Mouse (Mus musculus): Measurements from ENCODE around the gene Ttc16. TPM values are rescaled to one million over a fixed set of nuclear protein-coding genes. Genes with fewer than 3 reads are reported as not detected.
A peak's percentile ranks its signal among the peaks of the same experiment; 100 is the strongest.

The Ttc16 gene
- polyA plus RNA-seq, 1 experiment, result 132 TPM

DNA sequence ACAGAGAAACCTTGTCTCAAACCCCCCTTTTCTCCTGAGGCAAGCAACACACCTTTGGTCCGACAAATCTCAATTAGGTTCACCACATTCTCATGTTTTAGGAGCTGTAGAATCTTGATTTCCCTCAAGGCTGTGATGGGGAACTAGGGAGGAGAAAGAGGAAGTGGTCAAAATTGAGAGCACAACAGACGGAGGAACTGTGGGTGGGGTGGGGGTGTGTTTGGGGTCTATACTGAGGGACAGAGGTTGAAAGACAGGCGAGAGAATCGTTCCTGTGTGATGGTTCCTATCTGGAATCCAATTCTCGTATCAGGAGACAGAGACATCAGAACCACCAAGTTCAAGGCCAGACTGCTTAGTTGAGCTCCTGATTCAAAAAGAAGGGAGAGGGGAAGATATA, 65.0 kb downstream of the Ttc16 start:
- TF ChIP-seq CTCF (IDR thresholded peaks at IDR 0.05; ENCODE audit: control insufficient read depth, insufficient read depth, insufficient replicate concordance, low read depth, low read length), result no peak
- TF ChIP-seq POLR2A (IDR thresholded peaks at IDR 0.05; ENCODE audit: control insufficient read depth, low read depth, low read length), result no peak
- Histone ChIP-seq H3K4me3 (ENCODE audit: control insufficient read depth, low read depth, low read length) (peak overlapping the region; percentile 41; the same call in 1 of the 2 replicates), H3K36me3 (ENCODE audit: control insufficient read depth, insufficient read depth, low read length) (peaks cover 13% of the 10 kb centered on the region), H3K27ac (ENCODE audit: control insufficient read depth, insufficient read depth, low read depth, low read length) (no peak overlapping the region), H3K27me3 (ENCODE audit: control insufficient read depth, insufficient read depth, low read length) (no peaks in the 10 kb centered on the region), H3K4me1 (ENCODE audit: control insufficient read depth, insufficient read depth, low read length) (peaks cover 19% of the 10 kb centered on the region)

DNA sequence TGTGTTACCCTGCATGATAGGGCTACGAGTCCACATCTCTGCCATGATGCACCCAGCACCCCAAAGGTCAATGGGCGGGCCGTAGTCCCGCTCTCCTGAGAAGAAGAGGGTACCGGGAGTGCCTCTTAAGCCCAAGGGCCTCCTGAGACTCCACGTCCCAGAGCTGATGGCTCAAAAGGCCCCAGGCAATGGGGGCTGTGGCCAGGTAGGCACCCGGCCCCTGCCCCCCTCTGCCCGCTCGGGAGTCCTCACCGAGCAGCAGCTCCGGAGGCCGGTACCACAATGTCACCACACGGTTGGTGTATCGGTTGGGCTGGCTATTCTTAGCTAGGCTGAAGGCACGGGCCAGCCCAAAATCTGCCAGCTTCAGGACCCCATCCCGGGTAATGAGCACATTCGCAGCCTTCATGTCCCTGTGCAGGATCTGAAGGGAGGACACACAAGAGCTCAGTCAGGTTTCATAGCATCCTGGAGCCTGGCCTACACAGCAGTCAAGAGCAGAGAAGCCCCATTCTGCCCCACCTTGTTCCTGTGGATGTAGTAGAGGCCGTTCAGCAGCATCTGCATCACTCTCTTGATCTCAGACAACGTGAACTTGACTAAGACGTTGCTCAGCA, 65.8 kb downstream of the Ttc16 start:
- peaks cover 18% of the 10 kb centered on the region for H3K4me1 ChIP-seq (ENCODE audit: control insufficient read depth, insufficient read depth, low read length)
- H3K27me3 ChIP-seq (ENCODE audit: control insufficient read depth, insufficient read depth, low read length), result no peaks in the 10 kb centered on the region
- peaks cover 13% of the 10 kb centered on the region for H3K36me3 ChIP-seq (ENCODE audit: control insufficient read depth, insufficient read depth, low read length)
- no peak overlapping the region for H3K27ac ChIP-seq (ENCODE audit: control insufficient read depth, insufficient read depth, low read depth, low read length)
- peak overlapping the region; percentile 41 for H3K4me3 ChIP-seq (ENCODE audit: control insufficient read depth, low read depth, low read length)
- no peak for TF ChIP-seq POLR2A (IDR thresholded peaks at IDR 0.05; ENCODE audit: control insufficient read depth, low read depth, low read length)
- no peak for TF ChIP-seq CTCF (IDR thresholded peaks at IDR 0.05; ENCODE audit: control insufficient read depth, insufficient read depth, insufficient replicate concordance, low read depth, low read length)

DNA sequence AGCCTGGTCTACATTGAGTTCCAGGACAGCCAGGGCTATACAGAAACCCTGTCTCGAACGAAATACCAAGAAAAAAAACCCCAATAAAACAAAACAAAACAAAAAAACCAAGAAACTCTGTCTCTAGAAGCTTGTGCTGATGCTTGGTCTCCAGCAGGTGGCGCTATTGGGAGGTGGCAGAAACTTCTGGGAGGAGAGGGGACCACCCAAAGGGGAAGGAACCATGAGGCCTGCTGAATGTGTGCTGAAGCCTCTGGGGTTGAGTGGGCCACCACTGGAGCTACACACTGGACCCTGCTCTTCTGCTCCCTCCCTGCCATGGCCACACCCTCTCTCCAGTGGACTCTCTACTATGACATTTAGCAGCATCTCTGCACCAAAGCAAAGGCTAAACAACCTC, 66.8 kb downstream of the Ttc16 start:
- Histone ChIP-seq H3K4me3 (ENCODE audit: control insufficient read depth, low read depth, low read length) (no peak overlapping the region), H3K4me1 (ENCODE audit: control insufficient read depth, insufficient read depth, low read length) (peaks cover 9% of the 10 kb centered on the region), H3K27me3 (ENCODE audit: control insufficient read depth, insufficient read depth, low read length) (no peaks in the 10 kb centered on the region), H3K36me3 (ENCODE audit: control insufficient read depth, insufficient read depth, low read length) (peaks cover 13% of the 10 kb centered on the region), H3K27ac (ENCODE audit: control insufficient read depth, insufficient read depth, low read depth, low read length) (no peak overlapping the region)
- no peak for TF ChIP-seq POLR2A (IDR thresholded peaks at IDR 0.05; ENCODE audit: control insufficient read depth, low read depth, low read length)
- peak; percentile 67; the same call in 1 of the 2 replicates for TF ChIP-seq CTCF (IDR thresholded peaks at IDR 0.05; ENCODE audit: control insufficient read depth, insufficient read depth, insufficient replicate concordance, low read depth, low read length)

Other genes with a start within 250 kb of the Ttc16 start
- 15.4 and 17.6 TPM in 2 replicates for gene Fam102a, start 240.3 kb downstream of the Ttc16 start, polyA plus RNA-seq (2012; rRNA removed)
- 100 and 110 TPM in 2 replicates for gene Dpm2, start 204.8 kb downstream of the Ttc16 start, polyA plus RNA-seq (2012; rRNA removed)
- gene Pip5kl1, start 200.8 kb downstream of the Ttc16 start, polyA plus RNA-seq (2012; rRNA removed), result 39.7 and 47.8 TPM in 2 replicates
- 2.2 and 2.3 TPM in 2 replicates for gene 9430097D07Rik, start 199.9 kb downstream of the Ttc16 start, polyA plus RNA-seq (2012; rRNA removed)
- 1.4 and 1.6 TPM in 2 replicates for gene St6galnac4, start 188.5 kb downstream of the Ttc16 start, polyA plus RNA-seq (2012; rRNA removed)
- 17.6 and 24.7 TPM in 2 replicates for gene St6galnac6, start 175.9 kb downstream of the Ttc16 start, polyA plus RNA-seq (2012; rRNA removed)
- 172 and 177 TPM in 2 replicates for gene Ak1, start 153.9 kb downstream of the Ttc16 start, polyA plus RNA-seq (2012; rRNA removed)
- 6.5 and 7.9 TPM in 2 replicates for gene Eng, start 129.0 kb downstream of the Ttc16 start, polyA plus RNA-seq (2012; rRNA removed)
- gene Fpgs, start 71.5 kb downstream of the Ttc16 start, polyA plus RNA-seq (2012; rRNA removed), result 39.4 and 45.3 TPM in 2 replicates
- 105 and 121 TPM in 2 replicates for gene Cdk9, start 62.6 kb downstream of the Ttc16 start, polyA plus RNA-seq (2012; rRNA removed)
- 1.9 and 2.3 TPM in 2 replicates for gene Sh2d3c, start 54.6 kb downstream of the Ttc16 start, polyA plus RNA-seq (2012; rRNA removed)
- 0.10 and 0.16 TPM in 2 replicates for gene 6330409D20Rik, start 34.6 kb downstream of the Ttc16 start, polyA plus RNA-seq (2012; rRNA removed)
- 17.9 and 18.3 TPM in 2 replicates for gene Tor2a, start 18.4 kb downstream of the Ttc16 start, polyA plus RNA-seq (2012; rRNA removed)
- gene Ptrh1, start 153 bp upstream of the Ttc16 start, polyA plus RNA-seq (2012; rRNA removed), result 24.7 and 34.2 TPM in 2 replicates
- 51.6 and 54.7 TPM in 2 replicates for gene Cfap157, start 8.8 kb upstream of the Ttc16 start, polyA plus RNA-seq (2012; rRNA removed)
- gene Stxbp1, start 71.6 kb upstream of the Ttc16 start, polyA plus RNA-seq (2012; rRNA removed), result 12.9 and 15.2 TPM in 2 replicates
- 2.0 and 3.1 TPM in 2 replicates for gene Fam129b, start 100.5 kb upstream of the Ttc16 start, polyA plus RNA-seq (2012; rRNA removed)
- gene Rpl12, start 185.9 kb upstream of the Ttc16 start, polyA plus RNA-seq (2012; rRNA removed), result 151 and 167 TPM in 2 replicates
- 4.6 and 5.3 TPM in 2 replicates for gene Lrsam1, start 186.0 kb upstream of the Ttc16 start, polyA plus RNA-seq (2012; rRNA removed)
- 50.8 and 62.8 TPM in 2 replicates for gene Slc2a8, start 206.4 kb upstream of the Ttc16 start, polyA plus RNA-seq (2012; rRNA removed)

Measured in testis, adult 2 months (tissue).